Mouse (Mus musculus) CH12.LX (cell line): ENCODE data around the gene Gm49342.
"Not testable (repeated sequence)": the region's sequence is repeated elsewhere in the genome, so short reads cannot be mapped to it uniquely, and the experiment has no call there.

Experiments used
- CHD1 ChIP-seq: IDR thresholded peaks from 2 replicates; pipeline ENCODE4 v1.6.1; 2012; ENCODE audit warnings: low read depth, low read length, improper control_type of control experiment, inconsistent platforms
- CTCF ChIP-seq, 2 experiments: IDR thresholded peaks in 1 of 2; conservative IDR thresholded peaks in 1 of 2; 2 replicates each; pipeline ENCODE4 v1.5.1; 2011 to 2012; ENCODE audit warnings: low read depth in 2 of 2, low read length in 2 of 2, improper control_type of control experiment in 1 of 2, inconsistent platforms in 1 of 2, mild to moderate bottlenecking in 1 of 2, moderate library complexity in 1 of 2
- HCFC1 ChIP-seq: IDR thresholded peaks from 2 replicates; pipeline ENCODE4 v1.6.1; 2012; ENCODE audit warnings: low read depth, mild to moderate bottlenecking, inconsistent platforms, low read length, improper control_type of control experiment
- MAX ChIP-seq: IDR thresholded peaks from 2 replicates; pipeline ENCODE4 v1.6.1; 2011; ENCODE audit warnings: low read length, improper control_type of control experiment
- MAZ ChIP-seq: IDR thresholded peaks from 2 replicates; pipeline ENCODE4 v1.6.1; 2012; ENCODE audit warnings: low read depth, mild to moderate bottlenecking, inconsistent platforms, low read length, improper control_type of control experiment, moderate library complexity
- MYC ChIP-seq: IDR thresholded peaks from 2 replicates; pipeline ENCODE4 v1.6.1; 2011; ENCODE audit warnings: low read depth, mild to moderate bottlenecking, improper control_type of control experiment, low read length
- POLR2A ChIP-seq: IDR thresholded peaks from 2 replicates; pipeline ENCODE4 v1.6.1; 2011; ENCODE audit warnings: low read depth, mild to moderate bottlenecking, improper control_type of control experiment, low read length
- SIN3A ChIP-seq: IDR thresholded peaks from 2 replicates; pipeline ENCODE4 v1.6.1; 2012; ENCODE audit warnings: low read length, improper control_type of control experiment, inconsistent platforms
- USF1 ChIP-seq: IDR thresholded peaks from 2 replicates; pipeline ENCODE4 v1.6.1; 2014; ENCODE audit warnings: low read depth, mild to moderate bottlenecking, inconsistent platforms, low read length, improper control_type of control experiment
- ZNF384 ChIP-seq: IDR thresholded peaks from 2 replicates; pipeline ENCODE4 v1.6.1; 2012; ENCODE audit warnings: low read depth, low read length, improper control_type of control experiment, inconsistent platforms

- TF ChIP-seq CTCF (conservative IDR thresholded peaks at IDR 0.05 in 1 of 2, IDR thresholded peaks at IDR 0.05 in 1 of 2; ENCODE audit: low read depth in 2 of 2, low read length in 2 of 2); POLR2A; MAZ; USF1; ZNF384; MAX; CHD1; MYC; HCFC1; SIN3A: not testable (repeated sequence)
Observed at GRCm38 (mm10) chr14:50958289-50958995, 14.1 kb downstream of the Gm49342 start.
